Mouse (Mus musculus) liver, embryonic 16.5 days (tissue): Measurements from ENCODE around the gene Alg12. TPM values are rescaled to one million over a fixed set of nuclear protein-coding genes. Genes with fewer than 3 reads are reported as not detected.

ENCODE experiments used
- ATAC-seq: fragments of 200-750 bp; cut with Nextera tagmentation; 2 replicates; pipeline ENCODE4 v1.8.0; 2017; ENCODE audit warnings: low read depth, mild to moderate bottlenecking, moderate number of reproducible peaks, moderate library complexity
- H3K27ac ChIP-seq: fragments of 300-500 bp; sonication (generic); 2 replicates; pipeline ENCODE4 v1.5.1; 2014; ENCODE audit warnings: mild to moderate bottlenecking, low read length
- H3K27me3 ChIP-seq: fragments of 300-500 bp; sonication (generic); 2 replicates; pipeline ENCODE4 v1.6.1; 2014; ENCODE audit warnings: low read depth, low read length, mixed read lengths; ENCODE audit not compliant: control insufficient read depth, insufficient read depth
- H3K36me3 ChIP-seq: fragments of 300-500 bp; sonication (generic); 2 replicates; pipeline ENCODE4 v1.6.1; 2014; ENCODE audit warnings: mild to moderate bottlenecking; ENCODE audit not compliant: control insufficient read depth, insufficient read depth
- H3K4me1 ChIP-seq: fragments of 300-500 bp; sonication (generic); 2 replicates; pipeline ENCODE4 v1.6.1; 2014; ENCODE audit warnings: low read depth, low read length, mixed read lengths; ENCODE audit not compliant: control insufficient read depth
- H3K4me2 ChIP-seq: fragments of 300-500 bp; sonication (generic); 2 replicates; pipeline ENCODE4 v1.6.1; 2014; ENCODE audit warnings: low read depth, low read length, mixed read lengths
- H3K4me3 ChIP-seq: fragments of 300-500 bp; sonication (generic); 2 replicates; pipeline ENCODE4 v1.5.1; 2014; ENCODE audit warnings: low read depth, mild to moderate bottlenecking, low read length
- H3K9ac ChIP-seq: fragments of 300-500 bp; sonication (generic); 2 replicates; pipeline ENCODE4 v1.6.1; 2014; ENCODE audit warnings: low read depth, low read length
- H3K9me3 ChIP-seq: fragments of 300-500 bp; sonication (generic); replicated peaks from 2 replicates; pipeline ENCODE4 v1.6.1; 2016; ENCODE audit warnings: low read length; ENCODE audit not compliant: control insufficient read depth
- WGBS: fragments of 180-500 bp; shearing (Covaris S2); extraction: QIAGEN DNeasy Blood & Tissue Kit; methylation state at CpG from one replicate; pipeline ENCODE4 v1.1.7; 2014; ENCODE audit not compliant: insufficient replicate concordance; 5-methylcytosine and 5-hydroxymethylcytosine counted together
- polyA plus RNA-seq: library from polyadenylated mRNA; unstranded; fragments of >200 nt; fragmentation: Nextera tagmentation; extraction: Ambion mirVana; gene quantifications from 2 replicates; pipeline ENCODE4 v1.2.1, GENCODE M21; 2015

Alg12 gene
- polyA plus RNA-seq, 1 experiment from 2014 or later = 6.0 TPM

DNA sequence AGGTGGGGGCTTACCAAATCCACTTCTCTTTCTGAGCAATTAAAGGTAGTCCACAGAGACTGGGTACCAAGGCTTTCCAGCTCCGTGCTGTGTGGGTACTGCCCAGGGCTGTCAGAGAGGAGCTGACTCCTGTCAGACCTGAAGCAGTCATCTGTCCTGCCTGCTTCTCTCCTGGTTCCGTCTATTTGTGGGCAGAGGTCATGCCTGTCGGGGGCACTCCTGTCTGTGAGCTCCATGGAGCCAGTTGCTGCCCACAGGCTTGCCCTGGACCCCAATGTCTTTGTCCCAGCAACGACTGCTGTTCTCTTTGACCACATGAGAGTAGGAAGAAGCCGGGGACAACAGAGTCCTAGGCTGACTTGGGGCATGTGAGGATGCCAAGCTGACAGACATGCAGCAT lies 37.5 kb upstream of the Alg12 start:
- Histone ChIP-seq H3K4me3 (no peak overlapping the region), H3K9me3 (no peaks in the 10 kb centered on the region), H3K4me2 (no peak overlapping the region), H3K9ac (no peak overlapping the region), H3K36me3 (no peaks in the 10 kb centered on the region), H3K4me1 (peaks cover 9% of the 10 kb centered on the region), H3K27ac (no peak overlapping the region), H3K27me3 (no peaks in the 10 kb centered on the region)
- no peak for ATAC-seq
- WGBS = 63% methylated on average over 5 of the region's 5 CpGs

DNA sequence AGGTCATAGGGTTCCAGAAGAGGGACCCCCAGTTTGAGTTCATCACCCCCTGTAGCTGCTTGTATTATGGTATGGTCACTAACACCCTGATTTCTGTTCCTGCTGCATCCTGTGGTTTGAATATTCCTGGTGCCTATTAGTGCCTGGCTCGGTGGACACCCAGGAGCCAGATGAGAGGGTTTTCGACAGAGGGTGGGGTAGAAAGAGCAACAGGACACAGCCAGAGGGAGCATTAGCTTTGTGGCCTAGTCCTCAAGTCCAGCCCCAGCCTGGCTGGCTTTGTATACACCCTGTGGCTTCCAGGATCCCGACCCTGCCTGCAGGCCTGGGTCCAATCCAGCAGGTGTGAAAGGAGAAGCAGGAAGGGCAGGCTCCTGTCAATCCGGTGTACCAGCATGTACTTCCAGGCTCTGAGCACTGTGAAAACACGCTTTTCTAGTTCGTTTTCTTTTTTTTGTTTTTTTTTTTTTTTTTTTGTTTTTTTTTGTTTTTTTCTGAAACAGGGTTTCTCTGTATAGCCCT lies 36.8 kb upstream of the Alg12 start:
- no peaks in the 10 kb centered on the region for H3K36me3 ChIP-seq
- H3K4me2 ChIP-seq = no peak overlapping the region
- peaks cover 6% of the 10 kb centered on the region for H3K4me1 ChIP-seq
- no peak overlapping the region for H3K9ac ChIP-seq
- no peaks in the 10 kb centered on the region for H3K27me3 ChIP-seq
- H3K4me3 ChIP-seq = no peak overlapping the region
- no peaks in the 10 kb centered on the region for H3K9me3 ChIP-seq
- H3K27ac ChIP-seq = no peak overlapping the region
- 52% methylated on average over 6 of the region's 6 CpGs for WGBS
- ATAC-seq = no peak

DNA sequence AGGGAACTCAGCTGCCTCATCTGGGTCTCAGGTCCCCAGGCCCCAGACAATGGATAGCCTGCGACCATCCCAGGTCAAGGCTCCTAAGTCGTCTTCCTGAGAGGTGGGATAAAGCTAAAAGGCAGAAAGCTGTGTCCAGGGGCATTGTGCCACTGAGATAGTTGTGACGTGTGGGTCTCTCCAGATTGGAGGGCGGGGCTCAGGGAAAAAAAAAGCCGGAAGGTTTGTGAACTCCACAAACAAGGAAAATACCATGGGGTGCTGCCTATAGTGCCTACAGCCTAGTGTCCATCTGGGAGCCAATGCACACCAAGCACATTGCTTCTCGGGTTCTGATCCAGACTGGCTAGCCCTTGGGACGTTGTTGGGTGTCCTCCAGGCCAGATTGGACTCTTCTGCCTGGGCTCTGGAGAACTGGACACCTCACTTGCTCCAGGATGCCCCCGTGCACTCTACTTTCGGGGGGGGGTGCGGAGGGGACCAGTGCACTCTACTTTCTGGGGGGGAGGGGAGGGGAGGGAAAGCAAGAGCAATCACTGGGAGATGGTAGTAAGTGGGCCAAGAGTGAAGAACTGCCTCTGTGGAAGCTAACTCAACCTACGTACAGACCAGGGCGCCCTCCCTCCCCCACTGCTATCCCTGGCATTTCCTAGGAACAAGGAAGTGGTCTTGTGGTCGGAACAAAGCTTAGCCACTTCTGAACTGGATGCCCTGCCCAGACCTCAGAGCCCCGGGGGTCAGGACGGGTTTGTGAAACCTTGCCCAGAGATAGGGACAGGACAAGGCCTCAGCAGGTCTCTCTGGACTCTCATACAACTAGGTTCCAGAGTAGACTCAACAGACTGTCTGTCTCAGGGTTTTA lies 36.1 kb upstream of the Alg12 start:
- no peak overlapping the region for H3K9ac ChIP-seq
- peaks cover 9% of the 10 kb centered on the region for H3K4me1 ChIP-seq
- H3K27me3 ChIP-seq = no peaks in the 10 kb centered on the region
- ATAC-seq = no peak
- peak overlapping the region; percentile 29; the same call in 1 of the 2 replicates for H3K27ac ChIP-seq
- no peaks in the 10 kb centered on the region for H3K9me3 ChIP-seq
- no peak overlapping the region for H3K4me3 ChIP-seq
- no peaks in the 10 kb centered on the region for H3K36me3 ChIP-seq
- 43% methylated on average over 15 of the region's 15 CpGs for WGBS
- no peak overlapping the region for H3K4me2 ChIP-seq

DNA sequence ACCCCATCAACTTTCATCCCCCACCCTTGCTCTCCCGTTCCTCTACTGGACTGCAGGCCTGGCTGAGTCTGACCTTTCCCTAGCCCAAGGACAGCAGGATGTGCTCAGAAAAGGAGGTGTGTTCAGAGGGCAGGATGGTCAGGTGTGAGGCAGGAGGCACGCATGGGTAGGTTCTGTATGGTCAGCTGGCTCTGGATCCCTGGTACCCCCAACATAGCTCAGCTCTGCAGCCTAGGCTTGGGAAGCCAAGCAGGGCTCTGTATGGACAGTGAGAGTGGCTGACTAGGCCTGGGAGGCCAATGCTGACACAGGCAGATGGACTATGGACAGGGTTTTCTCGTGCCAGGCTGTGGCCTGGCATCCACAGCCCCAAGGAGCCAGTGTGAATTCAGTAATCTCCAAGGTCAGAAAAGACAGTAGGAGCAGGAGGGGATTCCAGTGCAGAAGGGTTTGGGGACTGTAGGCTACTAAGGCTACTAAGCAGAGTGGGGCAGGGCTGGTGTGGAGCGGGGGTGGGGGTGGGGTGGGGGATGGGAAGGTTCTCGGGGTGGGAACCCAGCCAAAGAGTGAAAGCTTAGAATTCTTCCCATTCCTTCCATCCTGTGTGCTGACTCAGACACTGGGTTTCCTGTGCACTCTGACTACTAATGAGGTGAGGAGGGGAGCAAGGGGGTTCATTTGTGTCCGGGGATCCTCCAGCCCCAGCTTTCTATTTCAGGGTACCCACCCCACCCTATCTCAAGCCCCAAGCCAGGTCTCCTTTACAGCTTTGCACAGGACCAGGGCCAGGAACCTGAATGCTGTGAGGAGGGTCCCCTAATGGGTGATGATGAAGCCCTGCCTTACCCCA lies 35.2 kb upstream of the Alg12 start:
- H3K9me3 ChIP-seq = no peaks in the 10 kb centered on the region
- H3K4me2 ChIP-seq = no peak overlapping the region
- H3K9ac ChIP-seq = no peak overlapping the region
- H3K27me3 ChIP-seq = no peaks in the 10 kb centered on the region
- WGBS = 46% methylated on average over 6 of the region's 6 CpGs
- no peak overlapping the region for H3K4me3 ChIP-seq
- no peaks in the 10 kb centered on the region for H3K36me3 ChIP-seq
- H3K27ac ChIP-seq = peak overlapping the region; percentile 29; the same call in 1 of the 2 replicates
- ATAC-seq = no peak
- H3K4me1 ChIP-seq = peaks cover 13% of the 10 kb centered on the region

DNA sequence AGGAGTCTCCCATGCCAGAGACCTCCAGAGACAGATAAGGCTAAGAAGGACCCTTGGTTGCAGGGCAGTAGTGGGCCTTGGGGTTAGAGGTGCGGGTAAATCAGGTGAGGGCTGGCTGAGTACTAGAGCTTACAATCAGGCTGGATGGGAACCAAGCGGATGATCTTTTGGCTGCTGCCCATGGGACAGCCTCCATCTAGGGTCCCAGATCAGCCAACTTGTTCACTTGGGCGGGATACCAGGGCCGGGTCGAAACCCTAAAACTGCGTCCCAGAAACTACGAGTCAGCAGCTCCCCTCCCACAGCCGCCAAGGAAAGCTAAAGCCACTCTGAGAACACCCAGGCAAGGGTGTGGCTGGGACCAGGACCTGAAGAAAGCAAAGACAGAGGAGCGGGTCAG lies 34.0 kb upstream of the Alg12 start:
- H3K27ac ChIP-seq = no peak overlapping the region
- peaks cover 13% of the 10 kb centered on the region for H3K4me1 ChIP-seq
- 67% methylated on average over 9 of the region's 9 CpGs for WGBS

DNA sequence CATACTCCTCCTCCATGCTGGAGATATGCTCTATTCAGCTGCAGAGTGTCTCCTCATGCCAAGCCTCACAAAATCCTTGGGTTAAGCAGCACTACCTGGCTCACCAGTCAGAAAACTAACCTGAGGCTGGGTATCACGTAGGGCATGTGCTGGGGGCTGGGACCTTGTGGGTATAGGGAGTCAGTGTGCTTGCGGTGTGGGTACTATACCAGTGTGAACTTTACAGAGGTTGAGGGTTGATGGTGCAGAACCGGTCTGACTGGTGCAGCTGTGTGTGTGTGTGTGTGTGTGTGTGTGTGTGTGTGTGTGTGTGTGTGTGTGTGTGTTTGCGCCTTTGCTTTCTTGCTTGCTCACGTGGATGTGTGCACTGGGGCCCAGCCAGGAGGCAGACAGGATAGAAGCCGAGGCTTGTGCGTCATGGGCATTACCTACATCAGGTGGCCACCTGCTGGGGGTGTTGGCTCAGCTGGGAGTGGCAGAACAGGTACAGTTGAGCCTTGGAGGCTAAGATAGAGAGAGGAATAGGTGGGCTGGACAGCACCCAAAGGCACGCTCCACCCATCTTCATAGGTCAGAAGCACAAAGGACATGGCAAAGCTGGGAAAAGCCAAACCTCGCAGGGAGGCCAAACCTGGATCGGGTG lies 32.5 kb upstream of the Alg12 start:
- H3K9me3 ChIP-seq = no peaks in the 10 kb centered on the region
- no peak overlapping the region for H3K9ac ChIP-seq
- H3K4me2 ChIP-seq = no peak overlapping the region
- H3K27ac ChIP-seq = no peak overlapping the region
- H3K36me3 ChIP-seq = no peaks in the 10 kb centered on the region
- H3K27me3 ChIP-seq = no peaks in the 10 kb centered on the region
- peaks cover 13% of the 10 kb centered on the region for H3K4me1 ChIP-seq
- WGBS = 57% methylated on average over 10 of the region's 10 CpGs
- ATAC-seq = no peak
- no peak overlapping the region for H3K4me3 ChIP-seq

More for the DNA sequence above, 34.0 kb upstream of the Alg12 start:
- Histone ChIP-seq H3K9ac (no peak overlapping the region), H3K27me3 (no peaks in the 10 kb centered on the region), H3K4me3 (no peak overlapping the region), H3K36me3 (no peaks in the 10 kb centered on the region), H3K4me2 (no peak overlapping the region), H3K9me3 (no peaks in the 10 kb centered on the region)
- no peak for ATAC-seq

DNA sequence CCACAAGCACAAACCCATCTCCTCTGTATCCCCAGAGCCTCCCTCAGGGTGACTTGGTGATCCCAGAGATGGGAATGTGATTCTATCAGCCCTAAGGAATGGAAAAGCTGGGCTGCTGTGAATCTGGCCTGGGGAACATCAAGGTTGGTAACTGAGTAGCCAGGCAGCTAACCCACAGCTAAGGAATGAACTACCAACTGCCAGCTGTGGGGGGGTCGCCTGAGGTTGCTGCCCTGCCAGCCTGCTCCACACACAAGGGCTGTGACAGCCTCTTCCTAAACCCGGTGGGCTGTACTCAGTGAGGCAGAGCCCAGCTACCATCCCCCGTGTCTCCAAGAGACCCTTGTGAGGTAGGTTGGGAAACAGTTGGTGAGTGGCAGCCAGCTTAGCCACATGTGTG lies 32.0 kb upstream of the Alg12 start:
- no peak overlapping the region for H3K4me2 ChIP-seq
- H3K36me3 ChIP-seq = no peaks in the 10 kb centered on the region
- 35% methylated on average over 3 of the region's 3 CpGs for WGBS
- H3K27me3 ChIP-seq = no peaks in the 10 kb centered on the region
- H3K4me3 ChIP-seq = no peak overlapping the region
- no peak for ATAC-seq
- H3K27ac ChIP-seq = peak overlapping the region; percentile 65
- H3K9me3 ChIP-seq = no peaks in the 10 kb centered on the region
- peaks cover 13% of the 10 kb centered on the region for H3K4me1 ChIP-seq
- no peak overlapping the region for H3K9ac ChIP-seq

DNA sequence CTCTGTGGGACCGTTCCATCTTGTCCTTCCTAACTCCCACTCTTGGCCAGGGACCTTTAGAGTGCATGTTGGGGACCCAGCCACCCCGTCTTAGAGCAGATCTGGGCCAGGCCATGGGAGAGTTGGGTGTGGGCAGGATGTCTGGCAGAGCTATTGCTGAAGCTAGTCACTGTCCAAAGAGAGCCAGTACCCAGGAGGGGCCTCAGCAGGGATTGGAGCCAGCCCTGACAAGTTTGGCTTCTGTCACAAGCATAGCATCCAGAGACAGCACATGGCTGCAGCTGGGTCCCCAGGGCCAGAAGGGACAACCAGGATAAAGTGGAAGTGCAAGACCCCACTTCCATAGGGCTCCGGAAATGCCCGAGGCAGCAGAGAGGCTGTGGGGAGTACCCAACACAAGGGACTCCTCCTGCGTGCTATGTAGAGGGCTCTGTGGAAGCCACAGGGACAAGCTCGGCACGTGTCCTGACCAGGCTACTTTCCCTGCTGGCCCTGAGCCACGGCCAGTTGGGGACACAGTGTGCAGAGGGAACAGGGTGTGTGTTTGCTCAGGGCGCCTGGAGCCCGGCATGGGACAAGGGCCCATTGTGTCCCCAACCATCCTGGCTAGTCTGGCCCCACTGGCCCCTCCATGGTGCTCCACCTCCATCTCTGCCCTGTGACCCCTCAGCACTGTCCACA lies 31.2 kb upstream of the Alg12 start:
- peak; percentile 94 for ATAC-seq
- Histone ChIP-seq H3K4me1 (peaks cover 13% of the 10 kb centered on the region), H3K9ac (no peak overlapping the region), H3K27me3 (no peaks in the 10 kb centered on the region), H3K36me3 (no peaks in the 10 kb centered on the region), H3K27ac (peak overlapping the region; percentile 79), H3K4me3 (no peak overlapping the region), H3K9me3 (no peaks in the 10 kb centered on the region), H3K4me2 (no peak overlapping the region)
- 50% methylated on average over 10 of the region's 10 CpGs for WGBS
